Mouse (Mus musculus) forebrain, embryonic 14.5 days (tissue): ENCODE measurements at regions not wholly inside any gene's neighbourhood (a gene's known extent, or its start where the extent isn't known, plus 50 kb on each side); places are given as distances from the start of the nearest gene placed in this dataset.

ENCODE experiments used
- ATAC-seq: fragments of 200-750 bp; cut with Nextera tagmentation; 2 replicates; pipeline ENCODE4 v1.8.0; 2017; ENCODE audit warnings: mild to moderate bottlenecking, moderate library complexity
- DNase-seq: peaks from one replicate; pipeline ENCODE4 v3.0.0-alpha.2; 2015; ENCODE audit warnings: low spot score
- H3K27ac ChIP-seq: fragments of 300-500 bp; sonication (generic); 2 replicates; pipeline ENCODE4 v1.5.1; 2014; ENCODE audit warnings: low read depth, mild to moderate bottlenecking, control low read depth, low read length, moderate library complexity
- H3K27me3 ChIP-seq: fragments of 300-500 bp; sonication (generic); replicated peaks from 2 replicates; pipeline ENCODE4 v1.6.1; 2014; ENCODE audit warnings: low read length, control low read depth, mixed read lengths; ENCODE audit not compliant: control insufficient read depth, insufficient read depth
- H3K36me3 ChIP-seq: fragments of 300-500 bp; sonication (generic); 2 replicates; pipeline ENCODE4 v1.6.1; 2014; ENCODE audit warnings: low read length, control low read depth; ENCODE audit not compliant: control insufficient read depth, insufficient read depth
- H3K4me1 ChIP-seq: fragments of 300-500 bp; sonication (generic); 2 replicates; pipeline ENCODE4 v1.6.1; 2014; ENCODE audit warnings: antibody characterized with exemption, low read length, control low read depth; ENCODE audit not compliant: control insufficient read depth, insufficient read depth
- H3K4me2 ChIP-seq: fragments of 300-500 bp; sonication (generic); 2 replicates; pipeline ENCODE4 v1.6.1; 2014; ENCODE audit warnings: mild to moderate bottlenecking, control low read depth, low read length
- H3K4me3 ChIP-seq: fragments of 300-500 bp; sonication (generic); 2 replicates; pipeline ENCODE4 v1.5.1; 2014; ENCODE audit warnings: low read depth, low read length, control low read depth
- H3K9ac ChIP-seq: fragments of 300-500 bp; sonication (generic); 2 replicates; pipeline ENCODE4 v1.6.1; 2014; ENCODE audit warnings: mild to moderate bottlenecking, low read length, control low read depth, moderate library complexity
- H3K9me3 ChIP-seq: fragments of 300-500 bp; sonication (generic); replicated peaks from 2 replicates; pipeline ENCODE4 v1.6.1; 2016; ENCODE audit warnings: low read length, control low read depth, mixed read lengths; ENCODE audit not compliant: control insufficient read depth
- WGBS: fragments of 180-500 bp; shearing (Covaris S2); extraction: QIAGEN DNeasy Blood & Tissue Kit; methylation state at CpG from one replicate; pipeline ENCODE4 v1.1.7; 2014; 5-methylcytosine and 5-hydroxymethylcytosine counted together

DNA sequence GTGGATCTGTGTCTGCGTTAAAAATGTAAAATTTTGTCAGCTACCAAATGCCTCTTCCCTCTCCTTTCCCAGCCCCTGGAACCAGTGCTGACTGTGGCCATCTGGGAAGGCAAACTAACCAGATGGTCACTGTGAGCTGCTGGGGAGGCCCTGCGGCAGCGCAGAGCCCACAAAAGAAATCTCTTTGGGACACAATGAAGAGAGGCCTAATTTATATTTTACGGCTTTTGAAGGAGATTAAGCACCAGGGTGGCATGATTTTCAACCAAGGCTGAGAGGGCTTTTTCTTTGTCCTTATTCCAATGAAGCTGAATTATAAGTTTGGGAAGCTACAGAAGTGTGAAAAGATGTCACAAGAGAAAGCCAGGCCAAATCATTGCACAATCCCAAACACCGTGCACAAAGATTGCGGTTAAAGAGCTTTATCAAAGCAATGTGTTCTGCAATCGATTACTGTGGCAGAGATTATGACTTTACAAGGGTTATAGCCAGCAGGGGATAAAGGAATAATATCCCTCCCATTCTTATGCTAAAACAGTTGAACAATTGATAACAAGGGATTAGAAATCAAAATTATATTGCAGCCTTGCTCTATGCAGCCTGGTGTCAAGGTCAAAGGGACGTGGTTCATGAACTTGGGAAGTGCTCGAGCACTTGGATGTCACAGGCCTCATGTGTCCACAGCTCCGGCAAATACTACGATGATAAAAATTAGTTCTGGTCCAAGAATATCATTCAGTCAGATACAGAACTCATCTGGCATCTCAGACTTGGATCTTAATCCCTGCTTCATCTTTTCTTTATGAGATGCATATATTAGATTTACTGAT, 237.6 kb downstream of the Pros1 start:
- no peaks in the 10 kb centered on the region for H3K27me3 ChIP-seq
- no peaks in the 10 kb centered on the region for H3K36me3 ChIP-seq
- no peak overlapping the region for H3K4me2 ChIP-seq
- H3K9me3 ChIP-seq = no peaks in the 10 kb centered on the region
- 14% methylated on average over 11 of the region's 11 CpGs for WGBS
- ATAC-seq = peak; percentile 96
- H3K4me1 ChIP-seq = peaks cover 8% of the 10 kb centered on the region; the same call in 1 of the 2 replicates
- H3K27ac ChIP-seq = peak overlapping the region; percentile 87
- H3K9ac ChIP-seq = peak overlapping the region; percentile 8; the same call in 1 of the 2 replicates
- H3K4me3 ChIP-seq = no peak overlapping the region
- DNase-seq = peak; percentile 90

DNA sequence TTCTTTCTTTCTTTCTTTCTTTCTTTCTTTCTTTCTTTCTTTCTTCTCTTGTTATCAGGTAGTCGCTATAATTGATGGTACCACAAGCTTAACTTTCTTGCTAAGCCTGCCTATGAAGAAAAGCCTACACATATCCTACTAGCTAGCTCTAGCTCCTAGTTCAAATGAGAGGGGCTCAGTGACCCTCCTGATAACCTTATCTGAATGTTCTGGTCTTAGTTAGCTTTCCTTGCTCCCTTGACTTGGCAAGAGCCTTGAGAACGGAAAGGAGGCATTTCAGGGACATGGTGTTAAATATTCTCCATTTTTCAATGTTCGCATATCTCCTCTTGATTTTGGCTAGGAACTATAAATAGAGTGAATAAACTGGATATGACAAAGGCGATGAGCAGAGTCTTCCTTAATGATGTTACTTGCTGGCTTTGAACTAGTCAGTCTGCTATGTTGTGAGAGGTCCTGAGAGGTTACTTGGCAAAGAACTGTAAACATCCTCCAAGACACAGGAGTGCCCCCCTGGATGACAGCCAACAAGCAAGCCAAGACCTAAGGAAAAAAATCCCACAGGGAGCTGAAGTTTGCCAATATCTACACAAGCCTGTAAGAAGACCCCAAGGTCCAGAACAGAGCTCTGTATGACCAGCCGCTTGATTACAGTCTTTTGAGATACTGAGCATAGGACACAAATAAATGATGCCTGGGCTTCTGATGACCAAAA, 240.2 kb downstream of the Pros1 start:
- Histone ChIP-seq H3K36me3 (no peaks in the 10 kb centered on the region), H3K9me3 (no peaks in the 10 kb centered on the region), H3K4me1 (peaks cover 8% of the 10 kb centered on the region; the same call in 1 of the 2 replicates), H3K27ac (no peak overlapping the region), H3K4me2 (no peak overlapping the region), H3K4me3 (no peak overlapping the region), H3K9ac (no peak overlapping the region), H3K27me3 (no peaks in the 10 kb centered on the region)
- DNase-seq (no peak), ATAC-seq (no peak)
- WGBS = 86% methylated on average over 5 of the region's 5 CpGs

- Histone ChIP-seq H3K4me2 (no peak overlapping the region), H3K9ac (no peak overlapping the region), H3K9me3 (no peaks in the 10 kb centered on the region), H3K36me3 (no peaks in the 10 kb centered on the region), H3K4me3 (no peak overlapping the region), H3K4me1 (no peaks in the 10 kb centered on the region), H3K27ac (no peak overlapping the region), H3K27me3 (no peaks in the 10 kb centered on the region)
- DNase-seq (no peak), ATAC-seq (no peak)
- 78% methylated on average over 3 of the region's 3 CpGs for WGBS
Observed at GRCm38 (mm10) chr16:63102362-63102761, 248.3 kb downstream of the Pros1 start.

GRCm38 (mm10) chr16:63102930-63103329, 248.8 kb downstream of the Pros1 start:
- no peak overlapping the region for H3K9ac ChIP-seq
- H3K4me3 ChIP-seq = no peak overlapping the region
- H3K4me2 ChIP-seq = no peak overlapping the region
- DNase-seq (no peak), ATAC-seq (no peak)
- no peaks in the 10 kb centered on the region for H3K36me3 ChIP-seq
- no peaks in the 10 kb centered on the region for H3K4me1 ChIP-seq
- H3K27me3 ChIP-seq = no peaks in the 10 kb centered on the region
- 93% methylated on average over 1 of the region's 1 CpGs for WGBS
- no peaks in the 10 kb centered on the region for H3K9me3 ChIP-seq
- no peak overlapping the region for H3K27ac ChIP-seq

GRCm38 (mm10) chr16:63104383-63104782, 250.3 kb downstream of the Pros1 start:
- H3K27me3 ChIP-seq = no peaks in the 10 kb centered on the region
- H3K27ac ChIP-seq = no peak overlapping the region
- H3K36me3 ChIP-seq = no peaks in the 10 kb centered on the region
- no peaks in the 10 kb centered on the region for H3K4me1 ChIP-seq
- no peaks in the 10 kb centered on the region for H3K9me3 ChIP-seq
- DNase-seq (no peak), ATAC-seq (no peak)
- no peak overlapping the region for H3K4me2 ChIP-seq
- H3K9ac ChIP-seq = no peak overlapping the region
- WGBS = 95% methylated on average over 5 of the region's 5 CpGs
- no peak overlapping the region for H3K4me3 ChIP-seq

DNA sequence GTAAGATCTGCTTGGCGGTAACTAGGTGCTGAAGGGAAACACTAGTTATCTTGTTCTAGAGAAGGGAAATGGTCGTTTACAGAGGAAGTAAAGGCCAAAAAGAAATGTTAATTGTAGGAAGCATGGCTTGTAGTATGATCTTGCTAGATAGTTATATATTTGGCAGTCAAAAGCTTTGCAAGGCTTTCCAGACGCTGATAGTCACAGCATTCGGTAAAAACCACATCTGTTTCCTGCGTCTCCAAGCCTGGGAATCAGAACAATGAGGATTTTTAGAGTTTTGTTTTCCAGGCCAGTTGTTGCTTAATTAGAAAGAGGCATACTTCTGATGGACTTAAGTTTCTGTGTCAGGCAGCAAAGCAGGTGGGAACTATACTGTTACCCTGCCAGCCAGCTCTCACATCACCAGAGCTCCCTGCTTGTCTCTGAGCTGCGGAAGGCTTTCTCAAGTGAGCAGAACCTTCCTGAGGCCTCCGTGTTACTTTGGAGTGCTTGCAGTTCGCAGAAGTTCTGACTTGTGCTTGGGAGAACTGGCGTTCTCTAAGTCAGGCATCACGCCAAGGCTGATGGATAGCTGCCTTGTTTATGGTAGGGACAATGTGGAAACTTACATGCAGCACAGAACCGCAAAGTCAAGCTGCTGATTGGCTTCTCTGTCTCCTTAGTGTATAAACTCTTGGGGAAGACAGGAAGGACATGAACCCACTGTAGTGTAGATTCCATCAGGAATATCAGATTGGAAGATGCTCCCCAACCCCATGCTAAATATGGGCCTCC, 251.0 kb downstream of the Pros1 start:
- 81% methylated on average over 11 of the region's 11 CpGs for WGBS
- Histone ChIP-seq H3K9ac (no peak overlapping the region), H3K4me3 (no peak overlapping the region), H3K27ac (no peak overlapping the region), H3K9me3 (no peaks in the 10 kb centered on the region), H3K36me3 (no peaks in the 10 kb centered on the region), H3K4me1 (no peaks in the 10 kb centered on the region), H3K27me3 (no peaks in the 10 kb centered on the region), H3K4me2 (no peak overlapping the region)
- DNase-seq (no peak), ATAC-seq (no peak)

GRCm38 (mm10) chr16:63116456-63116855, 262.3 kb downstream of the Pros1 start:
- no peaks in the 10 kb centered on the region for H3K27me3 ChIP-seq
- H3K9me3 ChIP-seq = no peaks in the 10 kb centered on the region
- H3K9ac ChIP-seq = no peak overlapping the region
- no peak overlapping the region for H3K27ac ChIP-seq
- peak; percentile 88 for DNase-seq
- H3K4me3 ChIP-seq = no peak overlapping the region
- no peaks in the 10 kb centered on the region for H3K4me1 ChIP-seq
- H3K36me3 ChIP-seq = no peaks in the 10 kb centered on the region
- ATAC-seq = peak; percentile 90
- H3K4me2 ChIP-seq = no peak overlapping the region
- WGBS = 66% methylated on average over 2 of the region's 2 CpGs

DNA sequence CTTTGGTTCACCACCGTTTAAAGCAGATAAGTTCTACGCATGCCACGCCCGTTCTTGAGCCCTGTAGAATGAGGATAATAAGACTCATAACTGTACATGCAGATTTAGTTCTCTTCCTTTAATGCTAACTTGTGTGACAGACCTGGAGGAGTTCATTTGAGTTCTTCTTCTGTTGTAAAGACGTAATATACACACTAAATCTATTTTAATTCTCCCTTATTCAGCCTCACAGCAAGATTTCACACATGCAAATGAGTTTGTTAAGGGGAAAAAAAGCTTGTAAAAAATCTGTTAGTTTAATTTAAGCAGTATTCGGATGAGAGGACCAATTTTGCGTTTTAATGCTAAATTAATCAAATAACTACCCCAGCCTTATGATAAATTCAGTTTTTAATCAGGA, 264.6 kb downstream of the Pros1 start:
- DNase-seq (peak; percentile 59), ATAC-seq (no peak)
- Histone ChIP-seq H3K27ac (no peak overlapping the region), H3K4me2 (no peak overlapping the region), H3K27me3 (no peaks in the 10 kb centered on the region), H3K4me1 (no peaks in the 10 kb centered on the region), H3K9me3 (no peaks in the 10 kb centered on the region), H3K4me3 (no peak overlapping the region), H3K9ac (no peak overlapping the region), H3K36me3 (no peaks in the 10 kb centered on the region)
- WGBS = 67% methylated on average over 7 of the region's 7 CpGs
